Mouse (Mus musculus) heart, embryonic 14.5 days (tissue): ENCODE data around the gene Zfp764. TPM values are rescaled to one million over a fixed set of nuclear protein-coding genes. Genes with fewer than 3 reads are reported as not detected.
A peak's percentile ranks its signal among the peaks of the same experiment; 100 is the strongest.
"Not testable (repeated sequence)": the region's sequence is repeated elsewhere in the genome, so short reads cannot be mapped to it uniquely, and the experiment has no call there.

ENCODE experiments used
- ATAC-seq: fragments of 200-750 bp; cut with Nextera tagmentation; 2 replicates; pipeline ENCODE4 v1.8.0; 2017; ENCODE audit warnings: low read depth, moderate TSS enrichment; ENCODE audit not compliant: insufficient number of reproducible peaks, insufficient read depth, low FRiP score
- H3K27ac ChIP-seq, 2 experiments: fragments of 200-500 bp in 1 of 2; fragments of 300-500 bp in 1 of 2; sonication (generic) in 1 of 2; replicated peaks in 1 of 2; 2 replicates each; pipeline ENCODE4 v1.5.1; 2012 to 2014; ENCODE audit warnings: low read depth in 2 of 2, low read length in 2 of 2, control low read depth in 1 of 2, mild to moderate bottlenecking in 1 of 2, mixed read lengths in 1 of 2; ENCODE audit not compliant: control insufficient read depth in 1 of 2, insufficient read depth in 1 of 2
- H3K27me3 ChIP-seq: fragments of 300-500 bp; sonication (generic); 2 replicates; pipeline ENCODE4 v1.6.1; 2014; ENCODE audit warnings: mild to moderate bottlenecking, low read length, control low read depth; ENCODE audit not compliant: control insufficient read depth, insufficient read depth
- H3K36me3 ChIP-seq: fragments of 300-500 bp; sonication (generic); 2 replicates; pipeline ENCODE4 v1.6.1; 2014; ENCODE audit warnings: mild to moderate bottlenecking, control low read depth, low read length, mixed read lengths; ENCODE audit not compliant: control insufficient read depth, insufficient read depth
- H3K4me1 ChIP-seq, 2 experiments: fragments of 200-500 bp in 1 of 2; fragments of 300-500 bp in 1 of 2; sonication (generic) in 1 of 2; 2 replicates each; pipeline ENCODE4 v1.6.1; 2012 to 2014; ENCODE audit warnings: low read length in 2 of 2, control low read depth in 1 of 2, mixed read lengths in 1 of 2; ENCODE audit not compliant: control insufficient read depth in 2 of 2, insufficient read depth in 2 of 2
- H3K4me2 ChIP-seq: fragments of 300-500 bp; sonication (generic); 2 replicates; pipeline ENCODE4 v1.6.1; 2014; ENCODE audit warnings: mild to moderate bottlenecking, low read length
- H3K4me3 ChIP-seq, 2 experiments: fragments of 200-500 bp in 1 of 2; fragments of 300-500 bp in 1 of 2; sonication (generic) in 1 of 2; 2 replicates each; pipeline ENCODE4 v1.5.1; 2012 to 2014; ENCODE audit warnings: low read length in 2 of 2, mild to moderate bottlenecking in 2 of 2, control low read depth in 1 of 2, low read depth in 1 of 2, moderate library complexity in 1 of 2; ENCODE audit not compliant: control insufficient read depth in 1 of 2, insufficient read depth in 1 of 2
- H3K9ac ChIP-seq: fragments of 300-500 bp; sonication (generic); 2 replicates; pipeline ENCODE4 v1.6.1; 2014; ENCODE audit warnings: mild to moderate bottlenecking, low read length
- H3K9me3 ChIP-seq: fragments of 300-500 bp; sonication (generic); 2 replicates; pipeline ENCODE4 v1.6.1; 2016; ENCODE audit warnings: low read length, control low read depth; ENCODE audit not compliant: control insufficient read depth
- WGBS: fragments of 180-500 bp; shearing (Covaris S2); extraction: QIAGEN DNeasy Blood & Tissue Kit; methylation state at CpG from one replicate; pipeline ENCODE4 v1.1.7; 2014; 5-methylcytosine and 5-hydroxymethylcytosine counted together
- polyA plus RNA-seq: library from polyadenylated mRNA; unstranded; fragments of >200 nt; fragmentation: Nextera tagmentation; extraction: Ambion mirVana; gene quantifications from 2 replicates; pipeline ENCODE4 v1.2.1, GENCODE M21; 2014

Gene Zfp764
- 5.8 and 6.4 TPM in 2 replicates for polyA plus RNA-seq

GRCm38 (mm10) chr7:127406002-127406987 is at the start of gene Zfp764:
Zfp764 (minus strand) TSS chr7:127406822.
- H3K27me3 ChIP-seq, H3K4me1 ChIP-seq, H3K9me3 ChIP-seq, H3K36me3 ChIP-seq: not testable (repeated sequence)
- Histone ChIP-seq H3K4me3 (peak within 1 kb of the TSS; percentile 58 to 68), H3K27ac (peak within 1 kb of the TSS; percentile 23 to 53; a peak in 2 of 4 replicates), H3K4me2 (peak within 1 kb of the TSS; percentile 85), H3K9ac (peak within 1 kb of the TSS; percentile 80)
- WGBS = 4% methylated on average over 39 of the region's 40 CpGs
- peak; percentile 68 for ATAC-seq

DNA sequence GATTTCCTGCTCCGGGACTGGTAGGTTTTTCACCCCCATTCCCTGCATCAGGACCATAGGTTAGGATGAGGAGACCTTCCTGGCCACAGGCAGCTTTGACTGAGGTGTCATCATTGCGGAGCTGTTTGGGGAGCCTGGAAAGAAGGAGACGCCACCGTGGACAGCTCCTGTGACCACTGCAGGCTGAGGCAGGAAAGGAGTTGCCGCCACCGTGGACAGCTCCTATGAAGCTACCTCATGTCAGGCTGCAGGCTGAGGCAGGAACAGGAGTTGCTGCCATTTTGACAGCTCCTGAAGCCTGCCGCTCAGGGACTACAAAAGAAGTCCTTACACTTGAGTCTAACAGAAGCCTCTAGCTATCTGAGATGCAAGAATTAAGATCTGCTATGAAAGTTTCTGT is 48.3 kb upstream of the Zfp764 start:
- Histone ChIP-seq H3K9me3 (no peaks in the 10 kb centered on the region), H3K9ac (no peak overlapping the region), H3K4me3 (no peak overlapping the region), H3K4me1 (peaks cover 2 to 11% of the 10 kb centered on the region in 2 experiments), H3K36me3 (peaks cover 61% of the 10 kb centered on the region), H3K27ac (no peak overlapping the region), H3K4me2 (no peak overlapping the region), H3K27me3 (no peaks in the 10 kb centered on the region)
- 77% methylated on average over 7 of the region's 7 CpGs for WGBS
- ATAC-seq = no peak

DNA sequence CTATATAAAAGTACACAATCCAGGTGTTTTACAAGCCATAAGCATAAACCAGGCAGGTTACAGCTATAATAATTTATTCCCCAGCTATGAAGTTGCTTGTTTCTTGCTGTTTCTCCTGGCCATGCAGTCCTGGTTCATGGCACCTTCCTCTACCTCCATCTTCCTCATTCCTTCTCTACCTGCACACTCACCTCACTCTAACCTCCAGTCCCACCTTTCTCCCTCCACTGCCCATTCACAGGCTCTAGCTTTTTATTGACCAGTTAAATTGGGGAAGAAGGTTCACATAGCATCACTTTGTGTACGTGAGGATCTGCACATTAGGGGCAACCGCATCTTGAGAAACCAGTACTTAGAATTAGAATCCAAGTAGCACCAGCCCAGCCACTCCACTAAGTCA is 46.4 kb upstream of the Zfp764 start:
- WGBS = 95% methylated on average over 2 of the region's 2 CpGs
- Histone ChIP-seq H3K4me3 (no peak overlapping the region), H3K4me1 (peaks cover 3 to 17% of the 10 kb centered on the region in 2 experiments), H3K36me3 (peaks cover 51% of the 10 kb centered on the region), H3K4me2 (no peak overlapping the region), H3K9ac (no peak overlapping the region), H3K9me3 (no peaks in the 10 kb centered on the region), H3K27me3 (no peaks in the 10 kb centered on the region), H3K27ac (no peak overlapping the region)
- no peak for ATAC-seq

GRCm38 (mm10) chr7:127449966-127450365 is 43.3 kb upstream of the Zfp764 start:
- H3K27ac ChIP-seq = no peak overlapping the region

GRCm38 (mm10) chr7:127448521-127449300 is 42.1 kb upstream of the Zfp764 start, which contains the start of gene Zfp689:
Zfp689 (minus strand) TSS chr7:127449158.
- Histone ChIP-seq H3K36me3 (peaks cover 58% of the 10 kb centered on the region), H3K4me3 (peak within 1 kb of the TSS; percentile 93 to 94), H3K4me1 (peaks cover 3 to 17% of the 10 kb centered on the region in 2 experiments), H3K4me2 (peak within 1 kb of the TSS; percentile 86), H3K9ac (peak within 1 kb of the TSS; percentile 98), H3K9me3 (no peaks in the 10 kb centered on the region), H3K27me3 (no peaks in the 10 kb centered on the region), H3K27ac (peak within 1 kb of the TSS; percentile 95 to 96)
- under 1% methylated on average over 54 of the region's 54 CpGs for WGBS
- ATAC-seq = peak; percentile 85

More at GRCm38 (mm10) chr7:127449966-127450365, 43.3 kb upstream of the Zfp764 start:
- WGBS = 87% methylated on average over 7 of the region's 7 CpGs
- Histone ChIP-seq H3K4me1 (peaks cover 3 to 17% of the 10 kb centered on the region in 2 experiments), H3K27me3 (no peaks in the 10 kb centered on the region), H3K9me3 (no peaks in the 10 kb centered on the region), H3K4me2 (peak overlapping the region; percentile 86), H3K9ac (peak overlapping the region; percentile 98), H3K4me3 (peak overlapping the region; percentile 93 to 94; a peak in 3 of 4 replicates), H3K36me3 (peaks cover 50% of the 10 kb centered on the region)
- ATAC-seq = no peak

DNA sequence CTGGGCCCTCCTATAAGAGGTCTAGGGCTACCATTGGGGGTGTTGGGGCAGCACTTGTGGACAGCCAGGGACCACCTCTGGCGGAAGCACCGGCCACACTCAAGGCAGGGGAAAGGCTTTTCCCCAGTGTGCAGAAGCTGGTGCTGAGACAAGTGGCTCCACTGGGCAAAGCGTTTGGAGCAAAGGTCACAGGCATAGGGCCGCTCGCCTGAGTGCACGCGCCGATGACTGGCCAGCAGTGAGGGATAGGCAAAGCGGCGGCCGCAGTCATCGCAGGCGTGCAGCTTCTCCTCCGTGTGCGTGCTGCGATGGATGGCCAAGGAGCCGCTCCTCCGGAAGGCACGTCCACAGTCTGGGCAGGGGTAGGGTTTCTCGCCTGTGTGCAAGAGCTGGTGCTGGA is 37.4 kb upstream of the Zfp764 start:
- no peak; the same call in 1 of the 2 replicates for ATAC-seq
- H3K27ac ChIP-seq = no peak overlapping the region

GRCm38 (mm10) chr7:127437724-127438123 is 31.1 kb upstream of the Zfp764 start:
- Histone ChIP-seq H3K4me3 (no peak overlapping the region), H3K27ac (no peak overlapping the region), H3K36me3 (peaks cover 12% of the 10 kb centered on the region), H3K27me3 (no peaks in the 10 kb centered on the region), H3K4me2 (no peak overlapping the region), H3K9me3 (peaks cover 5% of the 10 kb centered on the region), H3K4me1 (no peaks in the 10 kb centered on the region), H3K9ac (no peak overlapping the region)
- 85% methylated on average over 3 of the region's 3 CpGs for WGBS
- ATAC-seq = no peak

More for the DNA sequence above, 37.4 kb upstream of the Zfp764 start:
- Histone ChIP-seq H3K27me3 (no peaks in the 10 kb centered on the region), H3K4me3 (no peak overlapping the region), H3K4me2 (no peak overlapping the region), H3K36me3 (peaks cover 51% of the 10 kb centered on the region), H3K4me1 (no peaks in the 10 kb centered on the region; a peak in 1 of 4 replicates), H3K9ac (no peak overlapping the region), H3K9me3 (no peaks in the 10 kb centered on the region)
- WGBS = 89% methylated on average over 20 of the region's 20 CpGs
